In genomic region chr3:50484076-50484475, GRCm38 (mm10) we compare ENCODE assay signal across 23 mouse cellular contexts. TPM values are rescaled to one million over a fixed set of nuclear protein-coding genes. Genes with fewer than 3 reads are reported as not detected.
A peak's percentile ranks its signal among the peaks of the same experiment; 100 is the strongest.
DNase-seq lines count a peak whose midpoint lies in the region; ATAC-seq lines count a peak whose summit lies in the region.
"Had no signal": no experiment of that assay in that cellular context is flagged by ENCODE, and none has a peak within 500 bp of the region (broad histone marks: within the 10 kb centered on the region; RNA-seq: fewer than 3 reads in every experiment).

No protein-coding gene starts in this region.

- H3K4me2 ChIP-seq in embryonic facial prominence, embryonic 14.5 days (ENCODE audit: low read depth, low read length) = no peak overlapping the region
- H3K4me2 ChIP-seq: forebrain, embryonic 13.5 days; heart, embryonic 13.5 days; liver, embryonic 12.5 days; midbrain, embryonic 13.5 days had no signal

- H3K9ac ChIP-seq in embryonic facial prominence, embryonic 14.5 days (ENCODE audit: low read depth, low read length) = no peak overlapping the region
- H3K9ac ChIP-seq: forebrain, embryonic 13.5 days; heart, embryonic 13.5 days; liver, embryonic 12.5 days; liver, postnatal 0 days; midbrain, embryonic 13.5 days had no signal

- 0 out of 2 replicates have a peak, but pooled peaks cover 3% of the 10 kb centered on the region for H3K4me1 ChIP-seq in embryonic facial prominence, embryonic 14.5 days (ENCODE audit: control insufficient read depth, insufficient read depth, low read length)
- H3K4me1 ChIP-seq: forebrain, embryonic 13.5 days; heart, embryonic 13.5 days; liver, embryonic 12.5 days; midbrain, embryonic 13.5 days had no signal

- H3K27me3 ChIP-seq in embryonic facial prominence, embryonic 14.5 days (replicated peaks; ENCODE audit: control insufficient read depth, insufficient read depth, low read length) = no peaks in the 10 kb centered on the region
- H3K27me3 ChIP-seq: forebrain, embryonic 13.5 days; heart, embryonic 13.5 days; liver, embryonic 12.5 days; midbrain, embryonic 13.5 days had no signal

- ATAC-seq in embryonic facial prominence, embryonic 14.5 days (ENCODE audit: low read depth) = no peak
- ATAC-seq: forebrain, embryonic 13.5 days; intestine, postnatal 0 days; liver, embryonic 12.5 days; liver, postnatal 0 days; midbrain, embryonic 13.5 days had no signal

- no peak overlapping the region for H3K27ac ChIP-seq in embryonic facial prominence, embryonic 14.5 days (replicated peaks; ENCODE audit: low read depth, low read length)
- H3K27ac ChIP-seq: forebrain, embryonic 13.5 days; heart, embryonic 13.5 days; left cerebral cortex, adult 2 months; liver, embryonic 12.5 days; midbrain, embryonic 13.5 days had no signal

- H3K4me3 ChIP-seq in embryonic facial prominence, embryonic 14.5 days (ENCODE audit: low read depth, low read length) = no peak overlapping the region
- H3K4me3 ChIP-seq: forebrain, embryonic 13.5 days; heart, embryonic 13.5 days; left cerebral cortex, adult 2 months; liver, embryonic 12.5 days; midbrain, embryonic 13.5 days had no signal

- DNase-seq in embryo, embryonic 10 days (ENCODE audit: low spot score) = peak; percentile 59
- DNase-seq in embryo, embryonic 11 days = peak; percentile 52
- DNase-seq in embryonic facial prominence, embryonic 14.5 days (ENCODE audit: low spot score) = peak; percentile 16
- peak; percentile 47 for DNase-seq in mesoderm, embryonic 11.5 days (ENCODE audit: low read depth, low spot score)
- no peak for DNase-seq in cerebellum, postnatal 10 days
- DNase-seq in right cerebral cortex, adult 18-20 months = no peak
- DNase-seq: adrenal gland, adult 2 months; adrenal gland, postnatal 36 days; B cell, adult 2 months; cerebellum, adult 9-11 months; gastrocnemius, postnatal 10 days; heart, postnatal 10 days; kidney, postnatal 25 days; liver, postnatal 0 days; lung, postnatal 36 days; right cerebral cortex, postnatal 14 days; thymus, postnatal 4 days had no signal

- no peaks in the 10 kb centered on the region for H3K36me3 ChIP-seq in embryonic facial prominence, embryonic 14.5 days (ENCODE audit: control insufficient read depth, insufficient read depth, low read length)
- H3K36me3 ChIP-seq: heart, embryonic 13.5 days; liver, embryonic 12.5 days; midbrain, embryonic 13.5 days had no signal

- H3K9me3 ChIP-seq in embryonic facial prominence, embryonic 14.5 days (ENCODE audit: control insufficient read depth, low read length) = no peaks in the 10 kb centered on the region
- H3K9me3 ChIP-seq: forebrain, embryonic 13.5 days; heart, embryonic 13.5 days; liver, embryonic 12.5 days; midbrain, embryonic 13.5 days had no signal

- WGBS in embryonic facial prominence, embryonic 14.5 days = 19% methylated on average over 1 of the region's 1 CpGs

RNA-seq across cellular contexts. Expression of gene Slc7a11, which starts 40.7 kb away (rescaled TPM):
- polyA plus RNA-seq in embryonic facial prominence, embryonic 14.5 days (2014; fragmentation: Nextera tagmentation; extraction: Ambion mirVana) = 2.5 and 2.7 TPM in 2 replicates

Comparison
In these comparisons a context has a peak if more than half of its experiments do, and no peak if none do; other contexts are left out.
1. DNase-seq: peak in embryo, embryonic 10 days (single experiment), embryo, embryonic 11 days (single experiment), embryonic facial prominence, embryonic 14.5 days (single experiment) and mesoderm, embryonic 11.5 days (single experiment); none in cerebellum, postnatal 10 days (0 of 2) and right cerebral cortex, adult 18-20 months (single experiment).